Mouse (Mus musculus) thymus, postnatal 25 days (tissue): ENCODE results near the gene Gm21883.
"Not testable (repeated sequence)": the region's sequence is repeated elsewhere in the genome, so short reads cannot be mapped to it uniquely, and the experiment has no call there.

Experiments used
- DNase-seq: peaks from one replicate; pipeline ENCODE4 v3.0.0; 2022

The Gm21883 gene

GRCm38 (mm10) chrX:31574183-31574582 is at the start of gene Gm21883:
TSS of gene Gm21883 (minus strand) at chrX:31574283.
- DNase-seq, result not testable (repeated sequence)

GRCm38 (mm10) chrX:31618820-31619219 is 44.7 kb upstream of the Gm21883 start, which contains the start of gene Spin2e:
TSS of gene Spin2e (minus strand) at chrX:31618920.
- not testable (repeated sequence) for DNase-seq
